Mouse (Mus musculus): ENCODE results near the gene Limd2.

The Limd2 gene

GRCm38 (mm10) chr11:106124784-106125183 is 35.9 kb downstream of the Limd2 start:
- DNase-seq: no peak

GRCm38 (mm10) chr11:106122736-106123135 is 37.9 kb downstream of the Limd2 start:
- DNase-seq: no peak

- DNase-seq: no peak
Observed at GRCm38 (mm10) chr11:106122221-106122620, 38.4 kb downstream of the Limd2 start.

GRCm38 (mm10) chr11:106111688-106112087 is 49.0 kb downstream of the Limd2 start:
- no peak for DNase-seq
